Mouse (Mus musculus): ENCODE results near the gene Tfrc. TPM values are rescaled to one million over a fixed set of nuclear protein-coding genes. Genes with fewer than 3 reads are reported as not detected.

Tfrc gene
- polyA plus RNA-seq, 1 experiment from 2014 or later, result 49.2 TPM

GRCm38 (mm10) chr16:32660557-32661321 is 52.0 kb downstream of the Tfrc start:
- H3K9me3 ChIP-seq (replicated peaks; ENCODE audit: control insufficient read depth, low read length), result no peaks in the 10 kb centered on the region
- H3K4me3 ChIP-seq (ENCODE audit: low read length), result peak overlapping the region; percentile 32
- H3K36me3 ChIP-seq (ENCODE audit: control insufficient read depth, insufficient read depth), result no peaks in the 10 kb centered on the region
- peak overlapping the region; percentile 81 for H3K27ac ChIP-seq (ENCODE audit: low read length)
- WGBS, result 12% methylated on average over 10 of the region's 10 CpGs
- H3K9ac ChIP-seq (ENCODE audit: low read length), result peak overlapping the region; percentile 69
- ATAC-seq (replicated peaks; ENCODE audit: extremely low read depth, insufficient read depth, low FRiP score), result peak; percentile 64
- no peaks in the 10 kb centered on the region for H3K27me3 ChIP-seq (ENCODE audit: control insufficient read depth, insufficient read depth, low read length)
- H3K4me1 ChIP-seq (ENCODE audit: control insufficient read depth, insufficient read depth, low read length), result peaks cover 62% of the 10 kb centered on the region
- H3K4me2 ChIP-seq (ENCODE audit: low read depth, low read length), result peak overlapping the region; percentile 55

- Histone ChIP-seq H3K9ac (ENCODE audit: low read length) (peak overlapping the region; percentile 69), H3K4me3 (ENCODE audit: low read length) (peak overlapping the region; percentile 32), H3K4me2 (ENCODE audit: low read depth, low read length) (peak overlapping the region; percentile 55), H3K27me3 (ENCODE audit: control insufficient read depth, insufficient read depth, low read length) (no peaks in the 10 kb centered on the region), H3K36me3 (ENCODE audit: control insufficient read depth, insufficient read depth) (no peaks in the 10 kb centered on the region), H3K27ac (ENCODE audit: low read length) (peak overlapping the region; percentile 81), H3K4me1 (ENCODE audit: control insufficient read depth, insufficient read depth, low read length) (peaks cover 70% of the 10 kb centered on the region), H3K9me3 (replicated peaks; ENCODE audit: control insufficient read depth, low read length) (no peaks in the 10 kb centered on the region)
- ATAC-seq (replicated peaks; ENCODE audit: extremely low read depth, insufficient read depth, low FRiP score), result no peak
- WGBS, result 41% methylated on average over 10 of the region's 10 CpGs
These were observed 52.8 kb downstream of the Tfrc start for GRCm38 (mm10) chr16:32661493-32661921.

- no peaks in the 10 kb centered on the region for H3K36me3 ChIP-seq (ENCODE audit: control insufficient read depth, insufficient read depth)
- H3K27ac ChIP-seq (ENCODE audit: low read length), result no peak overlapping the region
- 0 out of 2 replicates have a peak overlapping the region, but pooled peaks have one; percentile 32 for H3K4me3 ChIP-seq (ENCODE audit: low read length)
- no peaks in the 10 kb centered on the region for H3K27me3 ChIP-seq (ENCODE audit: control insufficient read depth, insufficient read depth, low read length)
- H3K9ac ChIP-seq (ENCODE audit: low read length), result peak overlapping the region; percentile 18
- whole genome bisulfite sequencing, result 84% methylated on average over 7 of the region's 7 CpGs
- peak overlapping the region; percentile 55; the same call in 1 of the 2 replicates for H3K4me2 ChIP-seq (ENCODE audit: low read depth, low read length)
- ATAC-seq (replicated peaks; ENCODE audit: extremely low read depth, insufficient read depth, low FRiP score), result no peak
- H3K9me3 ChIP-seq (replicated peaks; ENCODE audit: control insufficient read depth, low read length), result no peaks in the 10 kb centered on the region
- H3K4me1 ChIP-seq (ENCODE audit: control insufficient read depth, insufficient read depth, low read length), result peaks cover 75% of the 10 kb centered on the region
These were observed 53.7 kb downstream of the Tfrc start for GRCm38 (mm10) chr16:32662372-32662771.

- H3K4me2 ChIP-seq (ENCODE audit: low read depth, low read length), result no peak overlapping the region
- no peaks in the 10 kb centered on the region for H3K27me3 ChIP-seq (ENCODE audit: control insufficient read depth, insufficient read depth, low read length)
- H3K9me3 ChIP-seq (replicated peaks; ENCODE audit: control insufficient read depth, low read length), result no peaks in the 10 kb centered on the region
- H3K27ac ChIP-seq (ENCODE audit: low read length), result no peak overlapping the region
- H3K9ac ChIP-seq (ENCODE audit: low read length), result no peak overlapping the region
- no peaks in the 10 kb centered on the region for H3K36me3 ChIP-seq (ENCODE audit: control insufficient read depth, insufficient read depth)
- peaks cover 82% of the 10 kb centered on the region for H3K4me1 ChIP-seq (ENCODE audit: control insufficient read depth, insufficient read depth, low read length)
- H3K4me3 ChIP-seq (ENCODE audit: low read length), result no peak overlapping the region
- WGBS, result 69% methylated on average over 9 of the region's 9 CpGs
- ATAC-seq (replicated peaks; ENCODE audit: extremely low read depth, insufficient read depth, low FRiP score), result no peak
These were observed 54.6 kb downstream of the Tfrc start for GRCm38 (mm10) chr16:32663231-32663858.

- ATAC-seq (replicated peaks; ENCODE audit: extremely low read depth, insufficient read depth, low FRiP score), result no peak
- peaks cover 75% of the 10 kb centered on the region for H3K4me1 ChIP-seq (ENCODE audit: control insufficient read depth, insufficient read depth, low read length)
- H3K27me3 ChIP-seq (ENCODE audit: control insufficient read depth, insufficient read depth, low read length), result no peaks in the 10 kb centered on the region
- H3K9ac ChIP-seq (ENCODE audit: low read length), result no peak overlapping the region
- no peak overlapping the region for H3K4me3 ChIP-seq (ENCODE audit: low read length)
- no peak overlapping the region for H3K4me2 ChIP-seq (ENCODE audit: low read depth, low read length)
- no peaks in the 10 kb centered on the region for H3K36me3 ChIP-seq (ENCODE audit: control insufficient read depth, insufficient read depth)
- no peak overlapping the region for H3K27ac ChIP-seq (ENCODE audit: low read length)
- 93% methylated on average over 2 of the region's 2 CpGs for WGBS
- H3K9me3 ChIP-seq (replicated peaks; ENCODE audit: control insufficient read depth, low read length), result no peaks in the 10 kb centered on the region
These were observed 55.5 kb downstream of the Tfrc start for GRCm38 (mm10) chr16:32664211-32664610.

- Histone ChIP-seq H3K4me3 (ENCODE audit: low read length) (no peak overlapping the region), H3K36me3 (ENCODE audit: control insufficient read depth, insufficient read depth) (no peaks in the 10 kb centered on the region), H3K4me1 (ENCODE audit: control insufficient read depth, insufficient read depth, low read length) (peaks cover 62% of the 10 kb centered on the region), H3K4me2 (ENCODE audit: low read depth, low read length) (peak overlapping the region; percentile 16), H3K9me3 (replicated peaks; ENCODE audit: control insufficient read depth, low read length) (no peaks in the 10 kb centered on the region), H3K9ac (ENCODE audit: low read length) (peak overlapping the region; percentile 1; the same call in 1 of the 2 replicates), H3K27me3 (ENCODE audit: control insufficient read depth, insufficient read depth, low read length) (no peaks in the 10 kb centered on the region), H3K27ac (ENCODE audit: low read length) (peak overlapping the region; percentile 77)
- WGBS, result 14% methylated on average over 11 of the region's 11 CpGs
- peak; percentile 23; the same call in 1 of the 2 replicates for ATAC-seq (replicated peaks; ENCODE audit: extremely low read depth, insufficient read depth, low FRiP score)
These were observed 57.3 kb downstream of the Tfrc start for GRCm38 (mm10) chr16:32665851-32666665.

GRCm38 (mm10) chr16:32666671-32667551 is 58.2 kb downstream of the Tfrc start:
- H3K4me1 ChIP-seq (ENCODE audit: control insufficient read depth, insufficient read depth, low read length), result peaks cover 53% of the 10 kb centered on the region
- 71% methylated on average over 9 of the region's 9 CpGs for WGBS
- H3K9ac ChIP-seq (ENCODE audit: low read length), result peak overlapping the region; percentile 1; the same call in 1 of the 2 replicates
- H3K36me3 ChIP-seq (ENCODE audit: control insufficient read depth, insufficient read depth), result no peaks in the 10 kb centered on the region
- peak overlapping the region; percentile 77 for H3K27ac ChIP-seq (ENCODE audit: low read length)
- no peak overlapping the region for H3K4me3 ChIP-seq (ENCODE audit: low read length)
- no peaks in the 10 kb centered on the region for H3K27me3 ChIP-seq (ENCODE audit: control insufficient read depth, insufficient read depth, low read length)
- H3K4me2 ChIP-seq (ENCODE audit: low read depth, low read length), result peak overlapping the region; percentile 16; the same call in 1 of the 2 replicates
- ATAC-seq (replicated peaks; ENCODE audit: extremely low read depth, insufficient read depth, low FRiP score), result no peak
- no peaks in the 10 kb centered on the region for H3K9me3 ChIP-seq (replicated peaks; ENCODE audit: control insufficient read depth, low read length)

GRCm38 (mm10) chr16:32667552-32667872 is 58.8 kb downstream of the Tfrc start:
- H3K27ac ChIP-seq (ENCODE audit: low read length), result peak overlapping the region; percentile 3; the same call in 1 of the 2 replicates
- no peak overlapping the region for H3K9ac ChIP-seq (ENCODE audit: low read length)
- WGBS, result 49% methylated on average over 3 of the region's 3 CpGs
- H3K27me3 ChIP-seq (ENCODE audit: control insufficient read depth, insufficient read depth, low read length), result no peaks in the 10 kb centered on the region
- no peak overlapping the region for H3K4me2 ChIP-seq (ENCODE audit: low read depth, low read length)
- ATAC-seq (replicated peaks; ENCODE audit: extremely low read depth, insufficient read depth, low FRiP score), result 0 out of 2 replicates have a peak, but pooled peaks have one; percentile 5
- no peaks in the 10 kb centered on the region for H3K36me3 ChIP-seq (ENCODE audit: control insufficient read depth, insufficient read depth)
- no peak overlapping the region for H3K4me3 ChIP-seq (ENCODE audit: low read length)
- H3K9me3 ChIP-seq (replicated peaks; ENCODE audit: control insufficient read depth, low read length), result no peaks in the 10 kb centered on the region
- peaks cover 50% of the 10 kb centered on the region for H3K4me1 ChIP-seq (ENCODE audit: control insufficient read depth, insufficient read depth, low read length)

All from heart, embryonic 16.5 days (tissue).